Comparison of ENCODE assay signal across 13 mouse cellular contexts in the genomic region with DNA sequence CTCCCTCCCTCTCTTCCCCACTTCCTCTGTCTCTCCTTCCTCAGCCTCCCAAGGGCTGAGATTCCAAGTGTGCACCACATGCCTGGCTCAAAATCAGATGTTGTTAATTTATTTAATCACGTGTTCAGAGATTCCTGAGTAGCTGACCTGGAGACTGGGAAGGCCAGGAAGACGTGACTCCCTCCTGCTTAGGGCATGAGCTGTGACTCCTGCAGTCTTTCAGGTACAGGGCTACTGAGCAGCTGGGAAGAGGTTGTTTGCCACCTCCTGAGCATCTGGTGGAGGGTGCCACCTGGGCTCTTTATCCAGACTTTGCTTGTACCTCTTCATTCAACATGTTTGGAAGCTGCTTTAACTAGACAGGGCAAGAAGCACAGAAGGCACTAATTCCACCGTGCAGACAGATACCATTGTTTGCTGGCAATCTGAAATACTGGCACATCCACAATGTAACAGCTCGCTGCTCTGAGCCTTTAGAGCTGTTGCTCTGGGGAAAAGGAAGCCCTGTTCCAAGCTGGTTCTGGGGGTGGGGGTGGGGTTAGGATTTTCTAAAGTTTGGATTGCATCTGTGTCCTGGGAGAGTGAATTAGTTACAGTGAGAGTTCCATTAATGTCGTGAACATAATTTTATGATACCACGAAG.
A peak's percentile ranks its signal among the peaks of the same experiment; 100 is the strongest.
DNase-seq lines count a peak whose midpoint lies in the region; ATAC-seq and TF ChIP-seq lines count a peak whose summit lies in the region.
"Had no signal": no experiment of that assay in that cellular context is flagged by ENCODE, and none has a peak within 500 bp of the region (broad histone marks: within the 10 kb centered on the region; RNA-seq: fewer than 3 reads in every experiment).

No protein-coding gene starts in this region.

- DNase-seq in embryo, embryonic 10 days (ENCODE audit: low spot score), result peak; percentile 23
- DNase-seq in embryo, embryonic 9.5 days (ENCODE audit: extremely low spot score), result no peak
- peak in 1 of 2 experiments; percentile 39 for DNase-seq in layer of hippocampus, adult 2 months (ENCODE audit: low spot score in 2 of 2)
- DNase-seq in layer of hippocampus, postnatal 25 days (ENCODE audit: extremely low spot score in 1 of 2, low spot score in 1 of 2), result no peak
- DNase-seq in hindbrain, embryonic 14.5 days (ENCODE audit: low spot score), result no peak
- no peak for DNase-seq in heart, adult 8-10 months (ENCODE audit: low spot score)
- no peak for DNase-seq in kidney, adult 18-20 months
- DNase-seq: cerebellum, adult 9-11 months had no signal

- H3K4me1 ChIP-seq in hindbrain, embryonic 14.5 days (replicated peaks; ENCODE audit: control insufficient read depth, insufficient read depth, low read length), result peaks cover 6% of the 10 kb centered on the region; the same call in 1 of the 2 replicates
- H3K4me1 ChIP-seq in midbrain, embryonic 16.5 days (ENCODE audit: control insufficient read depth, insufficient read depth, low read length), result peaks cover 4% of the 10 kb centered on the region; the same call in 1 of the 2 replicates
- H3K4me1 ChIP-seq: lung, embryonic 15.5 days had no signal

- H3K4me2 ChIP-seq in hindbrain, embryonic 14.5 days (replicated peaks), result no peak overlapping the region
- H3K4me2 ChIP-seq in midbrain, embryonic 16.5 days (ENCODE audit: low read length), result no peak overlapping the region
- H3K4me2 ChIP-seq: limb, embryonic 15.5 days; lung, embryonic 15.5 days had no signal

- WGBS in hindbrain, embryonic 14.5 days, result 35% methylated on average over 6 of the region's 6 CpGs
- WGBS in midbrain, embryonic 16.5 days, result 28% methylated on average over 6 of the region's 6 CpGs

- no peaks in the 10 kb centered on the region for H3K36me3 ChIP-seq in hindbrain, embryonic 14.5 days (replicated peaks; ENCODE audit: control insufficient read depth, insufficient read depth)
- H3K36me3 ChIP-seq in midbrain, embryonic 16.5 days (ENCODE audit: control insufficient read depth, insufficient read depth, low read length), result no peaks in the 10 kb centered on the region
- H3K36me3 ChIP-seq: limb, embryonic 15.5 days; lung, embryonic 15.5 days had no signal

- no peak for ATAC-seq in hindbrain, embryonic 14.5 days (ENCODE audit: low FRiP score)
- ATAC-seq in midbrain, embryonic 16.5 days, result peak; percentile 33; the same call in 1 of the 2 replicates
- ATAC-seq: intestine, embryonic 16.5 days had no signal

- H3K27me3 ChIP-seq in hindbrain, embryonic 14.5 days (ENCODE audit: control insufficient read depth, insufficient read depth, low read length), result no peaks in the 10 kb centered on the region
- H3K27me3 ChIP-seq in midbrain, embryonic 16.5 days (ENCODE audit: control insufficient read depth, insufficient read depth, low read depth, low read length), result no peaks in the 10 kb centered on the region
- H3K27me3 ChIP-seq: limb, embryonic 15.5 days; lung, embryonic 15.5 days had no signal

- H3K27ac ChIP-seq in layer of hippocampus, adult 2 months, result peak overlapping the region; percentile 9; the same call in 1 of the 2 replicates
- peak overlapping the region; percentile 10; the same call in 1 of the 2 replicates for H3K27ac ChIP-seq in hindbrain, embryonic 14.5 days
- H3K27ac ChIP-seq in midbrain, embryonic 16.5 days (ENCODE audit: low read length), result peak overlapping the region; percentile 10; the same call in 1 of the 2 replicates
- H3K27ac ChIP-seq: limb, embryonic 15.5 days; lung, embryonic 15.5 days had no signal

- TF ChIP-seq CTCF in layer of hippocampus, adult 2 months (conservative IDR thresholded peaks at IDR 0.05), result no peak

- H3K9me3 ChIP-seq in hindbrain, embryonic 14.5 days (ENCODE audit: control insufficient read depth, low read length), result no peaks in the 10 kb centered on the region
- H3K9me3 ChIP-seq in midbrain, embryonic 16.5 days (replicated peaks; ENCODE audit: control insufficient read depth, low read length, poor library complexity, severe bottlenecking), result no peaks in the 10 kb centered on the region
- H3K9me3 ChIP-seq: limb, embryonic 15.5 days; lung, embryonic 15.5 days had no signal

- H3K9ac ChIP-seq in hindbrain, embryonic 14.5 days, result no peak overlapping the region
- H3K9ac ChIP-seq in midbrain, embryonic 16.5 days (ENCODE audit: low read depth, low read length), result no peak overlapping the region
- H3K9ac ChIP-seq: limb, embryonic 15.5 days; lung, embryonic 15.5 days had no signal

- no peak overlapping the region for H3K4me3 ChIP-seq in layer of hippocampus, adult 2 months
- no peak overlapping the region for H3K4me3 ChIP-seq in hindbrain, embryonic 14.5 days (replicated peaks; ENCODE audit: low read length)
- H3K4me3 ChIP-seq in midbrain, embryonic 16.5 days (ENCODE audit: low read depth, low read length), result no peak overlapping the region
- H3K4me3 ChIP-seq: erythroblast, embryonic 14.5 days; limb, embryonic 15.5 days; lung, embryonic 15.5 days had no signal
